Mouse (Mus musculus) embryonic facial prominence, embryonic 10.5 days (tissue): ENCODE data around the gene Cd70. TPM values are rescaled to one million over a fixed set of nuclear protein-coding genes. Genes with fewer than 3 reads are reported as not detected.
"Not testable (repeated sequence)": the region's sequence is repeated elsewhere in the genome, so short reads cannot be mapped to it uniquely, and the experiment has no call there.

ENCODE experiments used
- DNase-seq: peaks from one replicate; pipeline ENCODE4 v3.0.0-alpha.2; 2017; ENCODE audit warnings: low spot score
- H3K27ac ChIP-seq: fragments of 300-500 bp; sonication (generic); replicated peaks from 2 replicates; pipeline ENCODE4 v1.5.1; 2016; ENCODE audit warnings: mild to moderate bottlenecking
- H3K27me3 ChIP-seq: fragments of 300-500 bp; sonication (generic); replicated peaks from 2 replicates; pipeline ENCODE4 v1.6.1; 2016; ENCODE audit warnings: low read depth, mild to moderate bottlenecking; ENCODE audit not compliant: poor library complexity, severe bottlenecking
- H3K36me3 ChIP-seq: fragments of 300-500 bp; sonication (generic); replicated peaks from 2 replicates; pipeline ENCODE4 v1.6.1; 2016; ENCODE audit warnings: mild to moderate bottlenecking, moderate library complexity
- H3K4me1 ChIP-seq: fragments of 300-500 bp; sonication (generic); 2 replicates; pipeline ENCODE4 v1.6.1; 2016
- H3K4me3 ChIP-seq: fragments of 300-500 bp; sonication (generic); 2 replicates; pipeline ENCODE4 v1.5.1; 2016; ENCODE audit warnings: mild to moderate bottlenecking, moderate library complexity
- H3K9me3 ChIP-seq: fragments of 300-500 bp; sonication (generic); 2 replicates; pipeline ENCODE4 v1.6.1; 2016; ENCODE audit warnings: mild to moderate bottlenecking
- WGBS: fragments of 180-500 bp; shearing (Covaris S2); methylation state at CpG from one replicate; pipeline ENCODE4 v1.1.7; 2016; 5-methylcytosine and 5-hydroxymethylcytosine counted together
- polyA plus RNA-seq: library from polyadenylated mRNA; unstranded; fragments of >200 nt; fragmentation: Nextera tagmentation; extraction: Ambion mirVana; gene quantifications from 2 replicates; pipeline ENCODE4 v1.2.1, GENCODE M21; 2016

Gene Cd70
- polyA plus RNA-seq, 1 experiment from 2014 or later: not detected

DNA sequence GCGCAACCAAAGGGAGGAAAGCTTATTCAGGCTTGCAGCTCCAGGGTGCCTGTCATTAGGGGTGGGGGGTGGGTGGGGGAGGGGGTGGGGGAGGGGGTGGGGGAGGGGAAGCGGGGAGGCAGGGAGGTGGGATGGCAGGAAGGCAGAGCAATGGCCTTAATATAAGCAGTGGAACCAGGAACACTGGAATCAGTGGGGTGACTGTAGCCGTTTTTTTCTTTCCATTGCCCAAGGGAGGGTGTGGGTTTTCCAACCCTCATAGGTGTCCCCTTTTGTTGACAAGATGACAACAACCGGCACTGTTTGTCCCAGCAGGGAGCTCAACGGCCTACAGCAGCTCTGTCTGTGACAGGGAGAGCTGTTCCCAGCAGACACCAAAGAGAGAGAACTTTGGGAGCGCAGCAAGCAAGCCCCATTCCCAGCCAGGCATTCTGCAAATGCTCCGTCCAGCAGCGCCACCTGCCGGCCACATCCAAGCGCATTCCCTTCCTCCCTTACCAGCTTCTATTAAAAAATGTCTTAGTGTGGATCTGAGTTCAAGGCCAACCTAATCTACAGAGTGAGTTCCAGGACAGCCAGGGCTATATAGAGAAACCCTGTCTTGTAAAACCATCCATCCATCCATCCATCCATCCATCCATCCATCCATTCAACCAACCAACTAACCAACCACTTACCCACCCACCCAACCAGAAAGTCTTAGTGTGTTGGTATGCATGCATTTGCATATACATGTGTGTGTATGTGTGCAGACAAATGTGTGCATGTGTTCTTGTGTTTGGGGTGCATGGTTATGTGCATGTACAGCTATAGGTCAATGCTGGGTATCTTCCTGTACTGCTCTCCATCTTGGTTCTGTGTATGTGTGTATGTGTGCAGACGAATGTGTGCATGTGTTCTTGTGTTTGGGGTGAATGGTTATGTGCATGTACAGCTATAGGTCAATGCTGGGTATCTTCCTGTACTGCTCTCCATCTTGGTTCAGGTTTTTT, 17.5 kb upstream of the Cd70 start:
- 10% methylated on average over 11 of the region's 11 CpGs for WGBS
- no peaks in the 10 kb centered on the region for H3K36me3 ChIP-seq

GRCm38 (mm10) chr17:57153787-57154186, 4.2 kb upstream of the Cd70 start:
- Histone ChIP-seq H3K36me3 (no peaks in the 10 kb centered on the region), H3K4me1 (peaks cover 9% of the 10 kb centered on the region), H3K4me3 (no peak overlapping the region), H3K27ac (no peak overlapping the region), H3K9me3 (no peaks in the 10 kb centered on the region), H3K27me3 (peaks cover 23% of the 10 kb centered on the region)
- WGBS: 82% methylated on average over 4 of the region's 4 CpGs
- no peak for DNase-seq

More for the DNA sequence above, 17.5 kb upstream of the Cd70 start:
- peak; percentile 91 for DNase-seq
- Histone ChIP-seq H3K27me3 (peaks cover 8% of the 10 kb centered on the region), H3K4me3 (peak overlapping the region; percentile 6; the same call in 1 of the 2 replicates), H3K9me3 (no peaks in the 10 kb centered on the region), H3K4me1 (peaks cover 5% of the 10 kb centered on the region), H3K27ac (no peak overlapping the region)

DNA sequence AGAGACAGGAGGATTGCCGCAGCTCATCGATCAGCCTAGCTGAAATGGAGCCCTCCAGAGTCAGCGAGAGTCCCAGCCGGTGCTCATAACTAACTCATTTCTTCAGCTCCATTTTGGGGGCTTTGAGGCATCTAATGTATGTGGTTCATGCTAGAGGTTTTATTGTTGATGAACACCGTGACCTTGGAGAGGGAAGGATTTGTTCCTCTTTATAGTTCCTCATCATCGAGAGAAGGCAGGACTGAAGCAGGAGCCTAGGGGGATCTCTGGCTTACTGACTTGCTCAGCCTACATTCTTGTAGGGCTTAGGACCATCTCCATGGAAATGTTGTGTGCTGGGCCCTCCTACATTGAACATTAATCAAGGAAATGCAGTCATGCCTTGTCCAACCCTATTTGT, 3.4 kb upstream of the Cd70 start:
- H3K4me3 ChIP-seq: no peak overlapping the region
- H3K4me1 ChIP-seq: peaks cover 9% of the 10 kb centered on the region
- no peaks in the 10 kb centered on the region for H3K36me3 ChIP-seq
- no peaks in the 10 kb centered on the region for H3K9me3 ChIP-seq
- DNase-seq: no peak
- no peak overlapping the region for H3K27ac ChIP-seq
- H3K27me3 ChIP-seq: peaks cover 31% of the 10 kb centered on the region
- 94% methylated on average over 6 of the region's 6 CpGs for WGBS

DNA sequence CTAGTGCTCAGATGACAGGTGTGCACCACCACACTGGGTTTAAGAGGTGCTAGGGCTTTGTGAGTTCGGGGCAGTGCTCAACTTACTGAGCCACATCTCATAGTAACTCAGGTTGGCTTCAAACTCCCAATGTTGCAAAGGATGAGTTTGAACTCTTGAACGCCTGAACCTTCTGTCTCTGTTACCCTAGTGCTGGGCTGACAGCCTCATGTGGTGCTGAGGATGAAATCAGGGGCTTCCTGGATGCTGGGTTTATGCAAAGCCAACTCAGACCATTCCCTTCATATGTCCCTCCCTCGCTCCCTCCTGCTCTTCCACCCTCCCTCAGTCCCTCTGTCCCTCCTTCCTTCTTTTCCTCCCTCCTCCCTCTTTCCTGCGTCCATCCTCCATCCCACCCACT, 1.2 kb downstream of the Cd70 start:
- DNase-seq: no peak
- peaks cover 9% of the 10 kb centered on the region for H3K4me1 ChIP-seq
- 65% methylated on average over 4 of the region's 4 CpGs for WGBS
- no peak overlapping the region for H3K27ac ChIP-seq
- H3K36me3 ChIP-seq: no peaks in the 10 kb centered on the region
- H3K4me3 ChIP-seq: no peak overlapping the region
- H3K9me3 ChIP-seq: no peaks in the 10 kb centered on the region
- peaks cover 62% of the 10 kb centered on the region for H3K27me3 ChIP-seq

- H3K9me3 ChIP-seq: no peaks in the 10 kb centered on the region
- no peaks in the 10 kb centered on the region for H3K36me3 ChIP-seq
- DNase-seq: no peak
- H3K4me3 ChIP-seq: no peak overlapping the region
- H3K27ac ChIP-seq: no peak overlapping the region
- peaks cover 53% of the 10 kb centered on the region for H3K27me3 ChIP-seq
- peaks cover 9% of the 10 kb centered on the region for H3K4me1 ChIP-seq
- WGBS: 70% methylated on average over 1 of the region's 1 CpGs
These were observed 4.5 kb downstream of the Cd70 start for GRCm38 (mm10) chr17:57145115-57145514.

DNA sequence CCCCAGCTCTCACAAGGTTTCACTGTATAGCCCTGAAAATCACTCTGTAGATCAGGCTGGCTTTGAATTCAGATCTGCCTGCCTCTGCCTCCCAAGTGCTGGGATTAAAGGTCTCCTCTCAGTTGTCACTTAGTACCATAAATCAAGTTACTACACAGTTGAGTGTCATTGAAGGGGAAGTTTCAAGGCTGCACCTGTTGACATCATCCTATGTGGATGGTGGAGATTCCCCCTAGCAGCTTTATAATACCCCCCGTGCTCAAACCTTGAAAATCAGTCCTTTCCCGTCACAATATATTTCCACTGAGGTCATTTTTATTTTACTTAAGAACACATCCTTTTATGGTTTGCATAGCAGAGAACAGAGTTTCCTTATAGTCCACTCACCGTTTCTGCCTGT, 5.9 kb downstream of the Cd70 start:
- no peak overlapping the region for H3K4me3 ChIP-seq
- WGBS: 91% methylated on average over 3 of the region's 3 CpGs
- H3K9me3 ChIP-seq: no peaks in the 10 kb centered on the region
- DNase-seq: no peak
- no peak overlapping the region for H3K27ac ChIP-seq
- peaks cover 39% of the 10 kb centered on the region for H3K27me3 ChIP-seq
- no peaks in the 10 kb centered on the region for H3K4me1 ChIP-seq
- no peaks in the 10 kb centered on the region for H3K36me3 ChIP-seq

DNA sequence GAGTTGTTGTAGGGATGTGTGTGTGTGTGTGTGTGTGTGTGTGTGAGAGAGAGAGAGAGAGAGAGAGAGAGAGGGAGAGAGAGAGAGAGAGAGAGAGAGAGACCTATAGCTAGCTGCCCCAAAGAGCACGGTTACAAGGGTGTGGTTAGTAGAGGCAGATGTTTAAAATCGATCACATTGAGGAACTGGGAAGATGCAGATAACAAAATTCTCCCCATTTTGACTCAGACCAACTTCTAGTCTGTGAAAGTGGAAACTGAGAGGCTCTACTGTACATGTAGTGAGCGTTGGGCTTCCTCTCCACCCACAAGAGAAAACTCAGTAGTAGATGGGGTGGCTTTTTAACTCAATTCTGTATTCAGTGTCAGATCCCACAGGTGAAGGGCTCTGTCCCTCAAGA, 9.9 kb downstream of the Cd70 start:
- no peak for DNase-seq
- Histone ChIP-seq H3K4me3 (no peak overlapping the region), H3K27me3 (0 out of 2 replicates have a peak, but pooled peaks cover 8% of the 10 kb centered on the region), H3K4me1 (no peaks in the 10 kb centered on the region), H3K27ac (no peak overlapping the region), H3K9me3 (no peaks in the 10 kb centered on the region), H3K36me3 (no peaks in the 10 kb centered on the region)
- WGBS: 89% methylated on average over 3 of the region's 3 CpGs

DNA sequence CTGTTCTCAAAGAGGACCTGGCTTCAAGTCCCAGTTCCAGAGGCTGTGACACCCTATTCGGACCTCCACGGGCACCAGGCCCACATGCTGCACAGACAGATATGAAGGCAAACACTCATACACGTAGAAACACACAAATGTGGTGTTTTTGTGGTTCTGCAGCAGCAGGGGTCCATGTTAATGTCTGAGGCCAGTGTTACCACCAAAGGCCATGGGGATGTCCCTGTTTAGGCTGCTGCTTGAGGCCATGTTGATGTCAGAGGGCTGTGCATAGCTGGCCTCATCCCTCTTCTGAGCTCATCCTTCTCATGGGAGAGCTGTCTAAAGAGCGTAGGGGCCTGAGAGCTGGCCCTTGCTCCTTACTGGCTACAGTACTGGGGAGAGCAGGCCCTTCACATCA, 10.9 kb downstream of the Cd70 start:
- Histone ChIP-seq H3K36me3 (no peaks in the 10 kb centered on the region), H3K4me3 (no peak overlapping the region), H3K4me1 (no peaks in the 10 kb centered on the region), H3K9me3 (no peaks in the 10 kb centered on the region), H3K27ac (no peak overlapping the region), H3K27me3 (0 out of 2 replicates have a peak, but pooled peaks cover 4% of the 10 kb centered on the region)
- WGBS: 88% methylated on average over 4 of the region's 4 CpGs
- no peak for DNase-seq

DNA sequence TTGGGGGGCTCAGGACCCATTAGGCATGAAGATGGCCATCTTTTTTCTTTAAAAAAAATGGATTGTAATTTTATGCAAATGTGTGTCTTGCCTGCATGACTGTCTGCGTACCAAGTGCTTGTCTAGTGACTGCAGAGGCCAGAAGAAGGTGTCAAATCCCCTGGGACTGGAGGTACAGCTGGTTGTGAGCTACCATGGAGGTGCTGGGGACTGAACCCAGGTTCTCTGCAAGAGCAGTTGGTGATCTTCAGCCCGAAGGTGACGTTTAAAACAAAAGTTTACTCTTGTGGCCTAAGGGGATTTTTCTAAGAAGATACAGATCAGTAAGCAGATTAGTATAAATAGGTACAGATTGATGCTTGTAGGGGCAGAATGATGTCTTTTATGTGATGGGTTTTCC, 13.9 kb downstream of the Cd70 start:
- H3K27ac ChIP-seq: no peak overlapping the region
- no peaks in the 10 kb centered on the region for H3K27me3 ChIP-seq
- no peak for DNase-seq
- H3K9me3 ChIP-seq: no peaks in the 10 kb centered on the region
- no peaks in the 10 kb centered on the region for H3K4me1 ChIP-seq
- WGBS: 81% methylated on average over 3 of the region's 3 CpGs
- H3K4me3 ChIP-seq: no peak overlapping the region
- H3K36me3 ChIP-seq: no peaks in the 10 kb centered on the region

DNA sequence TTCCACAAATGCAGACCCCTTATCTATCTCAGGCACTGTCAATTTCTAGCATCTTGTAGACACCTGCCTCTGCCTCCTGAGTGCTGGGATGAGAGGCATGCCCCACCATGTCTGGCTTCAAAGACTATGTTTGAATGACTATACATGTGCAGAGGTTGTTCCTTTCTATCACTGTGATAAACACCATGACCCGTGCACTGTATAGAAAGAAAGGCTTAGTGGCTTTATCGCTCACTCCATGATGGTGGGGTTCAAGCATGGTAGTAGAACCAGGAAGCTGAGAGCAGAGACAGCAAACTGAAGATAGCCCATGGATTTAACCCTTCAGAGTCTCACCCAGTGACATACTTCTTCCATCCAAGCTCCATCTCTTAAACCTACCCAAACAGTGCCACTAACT, 14.9 kb downstream of the Cd70 start:
- 83% methylated on average over 2 of the region's 2 CpGs for WGBS
- DNase-seq: no peak
- no peaks in the 10 kb centered on the region for H3K36me3 ChIP-seq

DNA sequence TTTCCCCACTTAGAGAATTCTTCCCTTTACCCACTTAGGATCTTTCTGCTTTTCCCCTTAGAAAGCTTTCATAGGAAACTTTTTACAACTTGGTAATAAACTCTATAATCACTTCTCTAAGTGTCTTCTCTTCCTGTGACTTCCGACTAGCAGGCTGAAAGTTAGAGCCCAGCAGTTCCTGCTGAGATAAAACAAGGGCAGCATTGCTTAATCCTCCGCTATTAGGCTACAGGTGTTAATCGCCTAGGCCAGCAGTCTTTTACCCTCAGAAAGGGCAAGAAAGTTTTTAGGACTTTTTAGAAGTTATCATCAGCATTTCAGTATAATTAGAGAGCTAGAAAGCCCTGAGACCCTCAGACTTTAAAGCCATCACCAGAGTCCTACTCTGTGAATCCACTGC, 15.6 kb downstream of the Cd70 start:
- not testable (repeated sequence) for H3K9me3 ChIP-seq, H3K27me3 ChIP-seq, H3K4me1 ChIP-seq, DNase-seq, H3K36me3 ChIP-seq, H3K27ac ChIP-seq, H3K4me3 ChIP-seq
- 19% methylated on average over 3 of the region's 3 CpGs for WGBS

More for the DNA sequence above, 14.9 kb downstream of the Cd70 start:
- H3K27me3 ChIP-seq: no peaks in the 10 kb centered on the region
- no peak overlapping the region for H3K27ac ChIP-seq
- H3K4me3 ChIP-seq: no peak overlapping the region
- no peaks in the 10 kb centered on the region for H3K9me3 ChIP-seq
- H3K4me1 ChIP-seq: no peaks in the 10 kb centered on the region

- no peak for DNase-seq
- Histone ChIP-seq H3K36me3 (no peaks in the 10 kb centered on the region), H3K27me3 (no peaks in the 10 kb centered on the region), H3K4me3 (no peak overlapping the region), H3K9me3 (no peaks in the 10 kb centered on the region), H3K4me1 (no peaks in the 10 kb centered on the region), H3K27ac (no peak overlapping the region)
- WGBS: 89% methylated on average over 1 of the region's 1 CpGs
These were observed 17.8 kb downstream of the Cd70 start for GRCm38 (mm10) chr17:57131793-57132192.
